Mouse (Mus musculus): Measurements from ENCODE around the gene Adgrg2. TPM values are rescaled to one million over a fixed set of nuclear protein-coding genes. Genes with fewer than 3 reads are reported as not detected.

Adgrg2 gene
- polyA plus RNA-seq, 1 experiment from 2014 or later = 2.2 TPM

DNA sequence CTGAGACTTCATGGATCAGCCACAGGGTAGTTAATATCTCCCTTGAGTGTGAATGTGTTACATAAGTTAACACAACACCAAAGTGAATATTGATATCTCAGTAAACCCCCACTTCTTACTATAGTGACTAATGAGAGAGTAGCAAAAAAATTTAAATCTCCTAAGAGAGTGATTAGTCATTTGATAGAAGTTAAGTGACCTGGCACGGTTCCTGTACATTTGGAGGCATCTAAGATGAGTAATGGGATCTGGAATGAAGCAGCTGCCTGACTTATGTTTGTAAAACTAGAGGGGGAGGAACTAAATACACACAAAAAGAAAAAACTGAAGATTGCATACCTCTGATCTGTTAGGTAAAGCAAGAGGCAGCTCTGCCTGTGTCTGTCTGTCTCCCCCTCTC is 118.6 kb downstream of the Adgrg2 start:
- no peak for ATAC-seq (ENCODE audit: low FRiP score, low read depth)

GRCm38 (mm10) chrX:160510197-160510596 is 119.7 kb downstream of the Adgrg2 start:
- Histone ChIP-seq H3K27me3 (peaks cover 16% of the 10 kb centered on the region; the same call in 1 of the 2 replicates), H3K36me3 (no peaks in the 10 kb centered on the region), H3K4me3 (no peak overlapping the region), H3K9me3 (no peaks in the 10 kb centered on the region), H3K4me2 (replicated peaks) (no peak overlapping the region), H3K9ac (replicated peaks) (no peak overlapping the region), H3K4me1 (no peaks in the 10 kb centered on the region), H3K27ac (replicated peaks) (no peak overlapping the region)
- WGBS = 81% methylated on average over 2 of the region's 2 CpGs
- no peak for ATAC-seq (ENCODE audit: low FRiP score, low read depth)

More for the DNA sequence above, 118.6 kb downstream of the Adgrg2 start:
- H3K9me3 ChIP-seq = no peaks in the 10 kb centered on the region
- no peak overlapping the region for H3K27ac ChIP-seq (replicated peaks)
- peaks cover 25% of the 10 kb centered on the region; the same call in 1 of the 2 replicates for H3K27me3 ChIP-seq
- no peak overlapping the region for H3K4me3 ChIP-seq
- no peaks in the 10 kb centered on the region for H3K36me3 ChIP-seq
- H3K4me1 ChIP-seq = no peaks in the 10 kb centered on the region
- no peak overlapping the region for H3K9ac ChIP-seq (replicated peaks)
- 81% methylated on average over 1 of the region's 1 CpGs for WGBS
- no peak overlapping the region for H3K4me2 ChIP-seq (replicated peaks)

GRCm38 (mm10) chrX:160516027-160516426 is 125.5 kb downstream of the Adgrg2 start:
- ATAC-seq (ENCODE audit: low FRiP score, low read depth) = no peak
- H3K9me3 ChIP-seq = no peaks in the 10 kb centered on the region
- no peaks in the 10 kb centered on the region for H3K4me1 ChIP-seq
- no peak overlapping the region for H3K9ac ChIP-seq (replicated peaks)
- H3K4me2 ChIP-seq (replicated peaks) = no peak overlapping the region
- no peak overlapping the region for H3K4me3 ChIP-seq
- H3K27ac ChIP-seq (replicated peaks) = no peak overlapping the region
- H3K36me3 ChIP-seq = no peaks in the 10 kb centered on the region
- H3K27me3 ChIP-seq = peaks cover 17% of the 10 kb centered on the region

GRCm38 (mm10) chrX:160542772-160543171 is 152.3 kb downstream of the Adgrg2 start:
- Histone ChIP-seq H3K36me3 (0 out of 2 replicates have a peak, but pooled peaks cover 9% of the 10 kb centered on the region), H3K27ac (replicated peaks) (no peak overlapping the region), H3K9ac (replicated peaks) (no peak overlapping the region), H3K27me3 (peaks cover 9% of the 10 kb centered on the region), H3K4me2 (replicated peaks) (no peak overlapping the region), H3K4me3 (no peak overlapping the region), H3K9me3 (no peaks in the 10 kb centered on the region), H3K4me1 (no peaks in the 10 kb centered on the region)
- no peak for ATAC-seq (ENCODE audit: low FRiP score, low read depth)
- 69% methylated on average over 2 of the region's 2 CpGs for WGBS

Other genes with a start within 250 kb of the Adgrg2 start
- gene Phka2, start 111.5 kb downstream of the Adgrg2 start, polyA plus RNA-seq (2016; fragmentation: Nextera tagmentation; extraction: Ambion mirVana) = 22.8 and 23.3 TPM in 2 replicates

All from midbrain, embryonic 12.5 days (tissue).